Mouse (Mus musculus) right cerebral cortex, postnatal 36 days (tissue): ENCODE data around the gene Alk.

Source experiments
- DNase-seq, 2 experiments: peaks; one replicate each; pipeline ENCODE4 v3.0.0; 2022; ENCODE audit warnings: low spot score in 2 of 2, mixed read lengths in 1 of 2

Gene Alk

GRCm38 (mm10) chr17:72144946-72145598 is 459.4 kb downstream of the Alk start:
- DNase-seq: no peak

DNA sequence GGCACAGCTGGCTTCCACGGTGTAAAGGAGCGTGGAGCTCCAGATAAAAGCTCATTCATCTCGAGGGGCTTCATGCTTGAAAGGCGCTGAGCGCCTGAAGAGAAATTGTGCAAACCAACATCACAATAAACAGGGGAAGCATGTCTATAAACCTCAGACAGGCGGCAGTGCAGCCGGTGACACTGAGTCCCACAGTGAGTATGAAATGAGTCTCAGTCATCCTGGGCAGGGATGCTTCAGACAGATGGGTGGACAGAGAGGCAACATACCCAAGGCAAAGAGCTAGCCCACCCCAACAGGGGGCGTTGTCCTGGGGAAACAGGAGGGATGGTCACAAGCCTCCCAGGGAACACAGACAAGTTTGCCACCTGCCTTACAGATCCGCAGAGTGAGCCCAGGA is 460.0 kb downstream of the Alk start:
- no peak for DNase-seq

DNA sequence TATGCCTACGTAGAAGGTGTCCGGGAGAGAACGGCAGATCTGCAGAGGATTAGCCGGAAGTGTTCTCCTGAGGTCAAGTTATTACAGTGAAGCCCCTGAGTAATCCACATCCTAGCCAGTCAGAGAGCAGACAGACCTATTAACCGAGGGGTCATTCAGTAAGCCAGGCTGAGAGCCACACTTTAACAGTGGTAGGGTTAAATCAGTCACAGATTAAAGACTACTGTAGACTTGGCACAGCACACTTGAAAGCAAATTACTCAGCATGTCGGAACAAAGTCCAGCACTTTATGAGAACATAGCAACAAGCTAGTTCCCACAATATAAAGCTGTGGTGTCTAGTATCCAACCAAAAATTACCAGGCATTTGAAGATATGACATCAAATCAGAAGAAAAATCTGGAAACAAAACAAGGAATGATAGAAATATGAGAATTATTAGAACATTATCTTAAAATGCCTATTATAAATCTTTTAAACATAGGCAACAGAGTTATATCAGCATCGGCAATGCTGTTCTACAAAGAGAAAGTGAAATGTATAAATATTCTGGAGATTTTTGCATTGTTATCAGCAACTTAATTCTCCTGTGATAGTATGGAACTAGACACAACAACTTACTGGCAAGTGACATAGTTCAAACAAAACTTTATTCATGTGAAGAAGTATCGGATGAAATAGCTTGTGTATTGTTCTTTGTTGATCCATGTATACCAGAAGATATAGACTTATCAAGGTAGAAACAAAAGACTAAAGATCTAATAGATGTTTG is 472.1 kb downstream of the Alk start:
- DNase-seq: no peak

GRCm38 (mm10) chr17:72121660-72122059 is 482.8 kb downstream of the Alk start:
- DNase-seq: no peak

GRCm38 (mm10) chr17:72120278-72120677 is 484.1 kb downstream of the Alk start:
- no peak for DNase-seq

DNA sequence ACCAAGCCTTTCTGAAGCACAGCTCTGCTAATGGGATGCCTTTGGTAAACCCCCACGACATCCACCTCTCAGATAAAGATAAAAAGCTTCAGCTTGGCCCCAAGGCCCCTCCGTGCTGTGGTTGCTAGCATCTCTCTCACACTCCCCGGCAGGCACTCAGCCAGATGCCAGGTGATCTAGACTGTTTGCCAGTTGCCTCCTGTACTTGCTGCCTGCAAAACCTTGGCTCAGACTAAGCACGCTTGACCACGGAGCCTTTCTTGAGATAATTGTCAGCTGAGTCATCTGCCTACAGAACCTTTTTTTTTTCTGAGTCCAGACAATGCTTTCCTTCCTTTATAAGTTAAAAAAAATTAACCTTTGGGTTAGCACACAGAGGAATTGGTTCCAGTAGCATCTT is 486.1 kb downstream of the Alk start:
- DNase-seq: no peak

DNA sequence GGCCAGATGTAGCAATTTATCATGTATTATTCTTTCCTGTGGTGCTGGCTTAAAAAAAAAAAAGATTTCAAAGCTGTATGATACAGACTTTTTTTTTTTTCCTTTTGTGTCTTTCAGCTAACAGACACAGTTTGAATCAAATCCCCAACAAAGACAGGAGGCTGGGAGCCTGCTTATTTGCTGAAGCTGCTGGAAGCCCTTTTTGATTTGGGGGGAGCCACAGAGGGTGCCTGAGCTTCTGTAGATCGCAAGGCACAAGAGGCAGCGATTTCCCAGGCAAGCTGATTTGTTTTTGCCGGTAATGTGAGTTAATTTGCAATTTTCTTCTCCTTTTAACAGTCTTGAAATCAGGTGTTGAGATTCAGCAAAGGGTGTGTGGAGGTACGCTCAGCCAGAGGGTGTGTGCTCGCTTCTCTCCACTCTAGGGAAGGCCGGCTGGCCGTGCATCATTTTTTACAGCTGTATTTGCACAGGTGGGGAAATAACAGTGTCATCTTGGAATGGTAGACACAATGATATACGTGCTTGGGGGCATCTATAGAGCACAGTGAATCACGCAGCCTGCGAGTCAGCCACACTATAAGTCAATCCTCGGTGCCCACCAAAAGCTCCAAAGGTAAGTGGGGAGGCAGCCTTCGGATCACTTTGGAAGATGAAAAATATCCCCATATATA is 489.0 kb downstream of the Alk start:
- DNase-seq: no peak

- DNase-seq: no peak
These were observed 492.4 kb downstream of the Alk start for GRCm38 (mm10) chr17:72112004-72112403.

DNA sequence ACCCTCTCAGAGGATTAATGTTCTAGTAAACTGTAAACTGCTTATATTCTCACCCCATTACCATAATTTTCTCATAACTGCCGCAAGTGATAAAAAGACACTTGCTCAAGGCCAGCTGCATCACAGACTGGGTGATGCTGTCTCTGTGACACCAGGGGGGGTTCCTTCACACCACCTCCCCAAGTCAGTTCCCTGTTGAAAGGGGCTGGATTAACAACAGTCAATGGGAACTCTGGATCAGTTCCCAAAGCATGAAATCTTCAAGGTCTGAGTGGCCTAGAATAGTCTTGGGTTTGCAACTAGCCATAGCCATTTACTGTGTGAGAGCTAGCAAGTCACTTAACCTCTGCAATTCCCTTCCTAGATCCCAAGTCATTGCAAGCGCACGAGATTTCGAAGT is 492.9 kb downstream of the Alk start:
- DNase-seq: no peak

DNA sequence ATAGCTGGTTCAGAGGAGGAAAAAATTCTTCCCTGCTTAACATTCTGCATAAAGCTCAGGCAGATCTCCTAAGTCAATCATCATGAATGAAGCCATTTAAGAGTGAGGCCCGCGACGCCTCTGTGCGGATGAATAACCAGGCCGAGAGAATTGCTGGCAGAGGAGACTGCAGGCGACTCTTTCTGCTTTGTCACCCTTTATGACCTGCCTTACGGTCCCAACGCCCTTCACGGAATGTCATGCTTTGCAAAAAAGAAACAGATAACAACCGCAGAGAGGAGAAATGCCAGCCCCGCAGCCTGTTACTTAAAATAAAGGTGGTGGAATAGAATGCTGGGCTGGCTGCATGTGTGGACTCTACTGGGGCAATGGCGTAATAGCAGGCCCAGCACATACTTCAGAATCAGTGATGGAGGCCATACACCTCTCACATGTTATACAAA is 517.1 kb downstream of the Alk start:
- DNase-seq: no peak

DNA sequence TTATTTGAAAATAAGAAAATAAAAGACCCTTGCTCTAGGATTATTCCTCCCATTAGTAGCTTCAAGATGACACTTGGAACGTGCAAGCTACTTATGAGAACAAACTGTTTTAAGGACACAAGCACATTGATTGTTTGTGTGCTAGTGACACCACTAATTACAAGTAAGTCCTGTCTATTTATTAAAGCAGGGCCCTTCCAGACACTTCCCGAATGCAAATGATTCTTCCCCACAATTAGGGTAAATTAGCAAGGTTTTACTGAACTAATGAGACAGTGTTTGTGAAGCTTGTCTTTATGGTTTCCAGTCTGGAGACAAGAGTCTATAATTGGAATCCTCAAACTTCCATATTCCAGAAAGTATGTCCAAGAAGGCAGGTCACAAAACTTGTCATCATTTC is 523.0 kb downstream of the Alk start:
- DNase-seq: no peak

DNA sequence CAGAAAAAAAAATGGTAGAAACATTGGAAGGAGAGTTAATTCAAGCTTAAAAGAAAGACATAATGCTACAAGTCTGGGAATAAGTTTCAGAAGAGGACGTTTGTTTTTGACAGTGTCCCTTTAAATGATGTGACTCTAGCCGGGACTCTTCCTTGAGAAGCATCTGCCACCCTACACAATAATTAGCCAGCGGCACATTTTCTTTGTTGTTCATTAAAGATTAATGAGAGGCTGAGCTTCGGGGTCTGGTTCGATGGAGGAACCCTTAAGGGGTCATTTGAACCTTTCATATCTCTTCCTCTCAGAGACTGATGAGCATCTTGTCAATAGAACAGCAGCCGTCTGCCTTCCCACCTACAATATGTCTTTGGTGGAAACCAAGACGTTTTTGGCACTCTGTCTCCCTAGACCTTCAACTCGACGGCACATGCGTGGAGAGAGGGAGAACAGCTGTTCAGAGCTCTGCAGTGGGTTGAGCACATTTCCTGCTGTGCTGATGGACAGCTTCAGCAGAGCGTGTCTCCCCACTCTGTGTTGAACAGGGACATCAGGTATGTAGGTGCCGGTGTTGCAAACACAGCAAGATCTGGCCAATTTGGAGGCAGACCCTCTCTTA is 528.0 kb downstream of the Alk start:
- DNase-seq: peak in 1 of 2 experiments; percentile 5

GRCm38 (mm10) chr17:72071871-72072270 is 532.6 kb downstream of the Alk start:
- DNase-seq: no peak

DNA sequence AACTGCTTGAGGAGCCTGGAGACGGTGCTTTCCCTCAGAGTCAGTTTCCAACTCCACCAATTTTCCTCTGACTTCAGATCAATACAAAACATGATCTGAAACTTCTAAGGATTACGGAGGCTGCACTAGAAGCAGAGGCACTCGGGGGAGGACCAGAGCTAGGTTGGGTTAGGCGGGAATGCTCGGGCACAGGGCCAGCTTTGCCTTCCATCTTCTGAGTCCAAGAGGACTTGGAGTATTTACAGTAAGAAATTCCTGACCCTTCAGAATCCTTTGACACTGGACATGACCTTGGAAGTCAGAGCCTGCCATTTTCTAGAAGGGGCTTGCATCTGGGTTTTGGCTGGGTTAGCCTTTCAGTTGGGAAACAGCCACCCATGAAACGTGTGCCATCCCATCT is 536.3 kb downstream of the Alk start:
- DNase-seq: no peak

- DNase-seq: no peak
These were observed 541.4 kb downstream of the Alk start for GRCm38 (mm10) chr17:72062978-72063377.

- DNase-seq: no peak
These were observed 545.1 kb downstream of the Alk start for GRCm38 (mm10) chr17:72059312-72059711.

- DNase-seq: no peak
These were observed 558.8 kb downstream of the Alk start for GRCm38 (mm10) chr17:72045671-72046070.

- DNase-seq: peak in 1 of 2 experiments; percentile 10
These were observed 560.6 kb downstream of the Alk start for GRCm38 (mm10) chr17:72043667-72044390.

DNA sequence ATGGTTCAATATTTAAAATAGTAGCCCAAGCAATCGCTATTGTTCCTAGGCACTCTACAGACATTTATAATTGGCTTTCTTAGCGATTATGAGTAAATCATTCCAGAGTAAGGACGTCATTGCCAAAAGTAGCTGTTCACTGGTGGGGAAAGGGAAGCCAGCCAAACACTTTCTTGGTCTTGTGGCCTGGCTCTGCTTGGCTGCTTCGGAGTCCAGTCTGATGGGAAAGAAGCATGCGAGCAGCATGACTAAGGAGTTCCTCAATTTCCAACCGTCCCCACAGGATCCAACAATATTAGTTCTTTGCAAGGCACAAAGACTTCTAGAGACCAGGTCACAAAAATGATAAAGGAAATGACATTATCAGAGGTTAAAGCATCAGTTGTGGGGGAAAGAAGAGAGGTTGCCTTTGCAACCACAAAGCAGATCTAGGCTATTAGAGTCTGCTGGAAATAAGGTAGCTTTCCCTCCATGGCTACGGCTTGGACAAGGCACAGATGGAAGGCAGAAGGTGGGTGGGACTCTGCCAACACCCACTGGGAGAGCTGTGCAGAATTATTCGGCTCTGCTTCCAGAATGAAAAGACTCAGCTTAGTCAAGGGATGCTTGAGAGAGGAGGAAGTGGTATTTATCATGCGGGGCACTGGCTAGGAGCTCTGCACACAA is 561.3 kb downstream of the Alk start:
- peak; percentile 71 to 85 for DNase-seq

GRCm38 (mm10) chr17:72039176-72039948 is 565.1 kb downstream of the Alk start:
- DNase-seq: no peak
